Mouse (Mus musculus): ENCODE data around the gene Cxcl10.
"Not testable (repeated sequence)": the region's sequence is repeated elsewhere in the genome, so short reads cannot be mapped to it uniquely, and the experiment has no call there.

- not testable (repeated sequence) for TF ChIP-seq POLR2A (IDR thresholded peaks at IDR 0.05; ENCODE audit: low read depth, low read length); CTCF (IDR thresholded peaks at IDR 0.05; ENCODE audit: extremely low read depth, insufficient read length, insufficient replicate concordance, low read depth, low read length)
Observed at GRCm38 (mm10) chr5:92352716-92353115, 4.0 kb upstream of the Cxcl10 start.

Measured in small intestine, adult 2 months (tissue).